Mouse (Mus musculus) intestine, embryonic 14.5 days (tissue): ENCODE measurements around the gene Mkln1. TPM values are rescaled to one million over a fixed set of nuclear protein-coding genes. Genes with fewer than 3 reads are reported as not detected.
"Not testable (repeated sequence)": the region's sequence is repeated elsewhere in the genome, so short reads cannot be mapped to it uniquely, and the experiment has no call there.

ENCODE experiments used
- ATAC-seq: fragments of 200-750 bp; cut with Nextera tagmentation; replicated peaks from 2 replicates; pipeline ENCODE4 v1.8.0; 2017; ENCODE audit warnings: low read depth, moderate number of reproducible peaks, moderate TSS enrichment, moderate library complexity; ENCODE audit not compliant: low FRiP score, low TSS enrichment
- DNase-seq: peaks from one replicate; pipeline ENCODE4 v3.0.0-alpha.2; 2018; ENCODE audit warnings: low spot score
- H3K27ac ChIP-seq: fragments of 300-500 bp; sonication (generic); 2 replicates; pipeline ENCODE4 v1.5.1; 2014; ENCODE audit warnings: low read depth, mild to moderate bottlenecking, control low read depth
- H3K27me3 ChIP-seq: fragments of 300-500 bp; sonication (generic); replicated peaks from 2 replicates; pipeline ENCODE4 v1.6.1; 2014; ENCODE audit warnings: low read length, control low read depth; ENCODE audit not compliant: control insufficient read depth, insufficient read depth
- H3K36me3 ChIP-seq: fragments of 300-500 bp; sonication (generic); 2 replicates; pipeline ENCODE4 v1.6.1; 2014; ENCODE audit warnings: low read length, control low read depth; ENCODE audit not compliant: control insufficient read depth, insufficient read depth
- H3K4me1 ChIP-seq: fragments of 300-500 bp; sonication (generic); replicated peaks from 2 replicates; pipeline ENCODE4 v1.6.1; 2014; ENCODE audit warnings: low read length, control low read depth, mixed read lengths; ENCODE audit not compliant: control insufficient read depth, insufficient read depth
- H3K4me2 ChIP-seq: fragments of 300-500 bp; sonication (generic); 2 replicates; pipeline ENCODE4 v1.6.1; 2014; ENCODE audit warnings: low read length
- H3K4me3 ChIP-seq: fragments of 300-500 bp; sonication (generic); 2 replicates; pipeline ENCODE4 v1.5.1; 2014; ENCODE audit warnings: low read depth, low read length, control low read depth, mixed read lengths
- H3K9ac ChIP-seq: fragments of 300-500 bp; sonication (generic); 2 replicates; pipeline ENCODE4 v1.6.1; 2014; ENCODE audit warnings: mild to moderate bottlenecking, low read length
- H3K9me3 ChIP-seq: fragments of 300-500 bp; sonication (generic); 2 replicates; pipeline ENCODE4 v1.6.1; 2016; ENCODE audit warnings: low read length, control low read depth; ENCODE audit not compliant: control insufficient read depth
- WGBS: fragments of 180-500 bp; shearing (Covaris S2); extraction: QIAGEN DNeasy Blood & Tissue Kit; methylation state at CpG from one replicate; pipeline ENCODE4 v1.1.7; 2014; 5-methylcytosine and 5-hydroxymethylcytosine counted together
- polyA plus RNA-seq: library from polyadenylated mRNA; unstranded; fragments of >200 nt; fragmentation: Nextera tagmentation; extraction: Ambion mirVana; gene quantifications from 2 replicates; pipeline ENCODE4 v1.2.1, GENCODE M21; 2014

Mkln1 gene
- polyA plus RNA-seq, 1 experiment from 2014 or later, result 167 TPM

DNA sequence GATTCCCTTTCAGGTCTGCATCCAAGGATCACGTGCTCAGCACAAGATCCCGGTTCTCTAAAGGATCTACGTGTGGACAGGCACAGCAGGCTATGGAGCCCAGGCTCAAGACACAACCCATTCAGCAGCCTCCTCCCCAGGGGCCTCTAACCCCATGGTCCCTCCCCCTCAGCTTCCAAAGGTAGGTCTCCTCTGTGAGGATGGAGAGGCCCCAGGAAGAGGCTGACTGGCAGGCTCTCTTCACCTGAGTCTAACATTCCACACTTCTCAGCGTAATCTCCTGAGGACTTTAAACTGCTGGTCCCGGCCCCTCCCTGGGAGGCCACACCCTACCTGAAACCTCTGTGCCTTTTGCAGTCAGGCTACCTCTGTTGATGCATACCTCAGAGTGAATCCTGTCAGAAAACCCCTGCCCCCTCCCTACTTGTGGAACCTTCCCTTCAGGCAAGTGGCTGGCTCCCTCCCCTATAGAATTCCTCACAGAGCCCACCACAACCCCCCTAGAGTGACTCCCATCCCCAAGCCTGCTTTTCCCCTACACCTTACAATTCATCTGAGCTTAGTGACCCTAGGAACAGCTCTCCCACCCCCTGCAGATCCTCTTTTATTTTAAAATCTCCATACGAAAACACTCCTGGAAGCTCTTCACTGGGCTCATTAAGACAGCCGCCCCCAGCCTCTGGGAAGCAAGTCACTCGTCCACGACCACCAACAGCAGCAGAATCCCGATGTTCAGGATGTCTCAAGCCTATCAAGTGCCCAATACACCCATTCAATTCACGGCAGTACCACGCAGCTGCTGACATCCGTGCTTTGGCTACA is 161.8 kb downstream of the Mkln1 start:
- WGBS, result 21% methylated on average over 13 of the region's 13 CpGs
- 0 out of 2 replicates have a peak overlapping the region, but pooled peaks have one; percentile 4 for H3K4me3 ChIP-seq
- no peak overlapping the region for H3K9ac ChIP-seq
- H3K4me1 ChIP-seq, result peaks cover 7% of the 10 kb centered on the region; the same call in 1 of the 2 replicates
- DNase-seq (peak; percentile 63), ATAC-seq (peak; percentile 60)
- peak overlapping the region; percentile 29 for H3K27ac ChIP-seq
- H3K36me3 ChIP-seq, result no peaks in the 10 kb centered on the region
- peak overlapping the region; percentile 23 for H3K4me2 ChIP-seq
- peaks cover 26% of the 10 kb centered on the region for H3K27me3 ChIP-seq
- H3K9me3 ChIP-seq, result no peaks in the 10 kb centered on the region

DNA sequence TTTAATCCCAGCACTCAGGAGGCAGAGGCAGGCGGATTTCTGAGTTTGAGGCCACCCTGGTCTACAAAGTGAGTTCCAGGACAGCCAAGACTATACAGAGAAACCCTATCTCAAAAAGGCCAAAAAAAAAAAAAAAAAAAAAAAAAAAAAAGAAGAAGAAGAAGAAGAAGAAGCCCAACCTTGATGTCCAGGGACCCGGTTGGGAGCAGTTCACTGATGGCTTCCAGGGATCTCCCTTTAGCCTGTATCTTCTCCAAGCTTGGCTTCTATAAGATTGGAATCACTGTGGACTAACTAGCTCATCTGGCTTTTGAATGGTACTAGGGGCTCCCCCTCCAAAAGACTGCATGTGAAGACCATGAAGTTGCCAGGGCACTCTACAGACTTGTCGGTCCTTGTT is 163.4 kb downstream of the Mkln1 start:
- H3K9ac ChIP-seq, H3K4me1 ChIP-seq, ATAC-seq, H3K27ac ChIP-seq, H3K9me3 ChIP-seq, DNase-seq, H3K36me3 ChIP-seq: not testable (repeated sequence)
- Histone ChIP-seq H3K27me3 (peaks cover 26% of the 10 kb centered on the region), H3K4me2 (peak overlapping the region; percentile 76), H3K4me3 (peak overlapping the region; percentile 55)
- 53% methylated on average over 3 of the region's 3 CpGs for WGBS

DNA sequence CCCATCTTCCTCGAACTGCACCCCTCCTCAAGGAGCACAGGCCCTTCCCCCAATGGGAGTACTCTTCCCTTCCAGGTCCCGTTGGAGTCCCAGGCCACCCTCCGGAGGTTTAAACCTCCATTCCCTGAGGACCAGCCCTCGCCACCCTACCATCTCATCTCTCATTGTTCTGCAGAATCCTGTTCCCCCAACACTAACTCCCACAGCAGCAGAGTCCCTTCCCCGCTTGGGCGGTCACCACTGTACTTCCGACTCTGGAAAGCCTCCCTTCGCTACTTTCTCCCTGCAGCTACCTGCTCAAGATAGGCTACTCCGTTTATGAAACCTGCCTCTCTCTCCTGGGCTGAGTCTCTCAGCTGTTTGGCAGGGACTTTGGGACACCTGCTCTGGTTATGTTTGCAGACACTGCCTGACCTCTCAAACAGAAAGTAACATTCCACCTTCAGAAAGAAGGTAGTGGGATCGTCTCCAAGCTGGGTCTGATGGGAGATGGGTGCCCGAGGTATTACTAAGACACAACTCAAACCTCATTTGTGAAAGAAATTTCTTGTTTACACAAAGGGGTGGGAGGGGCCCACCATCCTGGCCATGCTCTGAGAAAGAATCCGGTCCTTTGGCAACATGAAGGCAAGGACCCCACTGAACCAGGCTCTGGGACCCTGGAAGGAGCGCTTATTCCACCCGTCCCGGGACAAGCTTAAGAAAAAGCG is 164.0 kb downstream of the Mkln1 start:
- no peak overlapping the region for H3K27ac ChIP-seq
- H3K4me1 ChIP-seq, result peaks cover 7% of the 10 kb centered on the region; the same call in 1 of the 2 replicates
- DNase-seq (peak; percentile 76), ATAC-seq (no peak)
- H3K27me3 ChIP-seq, result peaks cover 26% of the 10 kb centered on the region
- peak overlapping the region; percentile 55 for H3K9ac ChIP-seq
- no peaks in the 10 kb centered on the region for H3K36me3 ChIP-seq
- 9% methylated on average over 16 of the region's 16 CpGs for WGBS
- no peaks in the 10 kb centered on the region for H3K9me3 ChIP-seq
- peak overlapping the region; percentile 55 for H3K4me3 ChIP-seq
- H3K4me2 ChIP-seq, result peak overlapping the region; percentile 76

DNA sequence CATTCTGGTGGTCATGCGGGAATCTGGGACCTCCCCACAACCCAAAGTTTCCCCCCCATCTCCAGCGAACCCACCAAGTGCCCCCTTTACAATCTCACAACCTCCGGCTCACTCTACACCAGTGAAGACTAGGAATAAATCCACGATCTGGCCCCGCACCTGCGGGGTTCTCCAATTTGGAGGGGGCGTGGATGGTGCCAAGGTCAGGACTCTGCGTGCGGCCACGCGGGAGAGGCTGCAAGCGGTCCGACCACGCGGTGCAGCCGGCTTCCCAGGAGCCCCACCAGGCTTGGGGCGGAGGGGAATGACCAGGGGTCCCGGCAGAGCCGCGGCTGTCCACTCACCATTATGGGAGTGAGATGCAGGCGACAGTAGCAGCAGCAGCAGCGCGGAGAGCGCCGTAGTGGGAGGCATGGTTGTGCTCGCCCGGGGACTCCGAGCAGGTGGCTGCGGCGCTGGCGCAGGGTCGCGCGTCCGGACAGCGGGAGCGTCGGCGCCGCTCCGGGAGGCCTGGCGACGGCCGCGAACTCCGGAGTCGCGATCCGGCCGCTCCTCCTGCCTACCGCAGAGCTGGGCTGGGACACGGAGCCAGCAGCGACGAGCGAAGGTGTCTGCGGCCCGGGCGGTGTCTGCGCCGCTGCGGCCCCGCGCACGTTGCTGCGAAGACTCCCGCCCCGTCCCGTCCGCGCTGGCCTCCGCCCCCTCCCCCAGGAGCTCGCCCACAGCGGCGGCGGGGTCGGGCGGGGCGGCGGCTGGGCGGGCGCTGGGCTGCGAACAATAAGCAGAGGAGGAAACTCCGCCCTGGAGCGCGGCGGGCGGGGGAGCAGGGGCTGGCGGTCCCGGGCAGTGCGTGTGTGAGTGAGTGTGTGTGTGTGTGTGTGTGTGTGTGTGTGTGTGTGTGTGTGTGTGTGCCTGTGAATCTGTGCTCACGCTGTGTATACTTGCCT is 165.0 kb downstream of the Mkln1 start, which contains the start of gene Podxl:
Podxl (minus strand) TSS at position 747 of the 947 bp plus-strand sequence.
- Histone ChIP-seq H3K4me1 (peaks cover 10% of the 10 kb centered on the region; the same call in 1 of the 2 replicates), H3K9me3 (no peaks in the 10 kb centered on the region), H3K9ac (peak within 1 kb of the TSS; percentile 55), H3K36me3 (no peaks in the 10 kb centered on the region), H3K27me3 (peaks cover 26% of the 10 kb centered on the region), H3K4me3 (peak within 1 kb of the TSS; percentile 55), H3K4me2 (peak within 1 kb of the TSS; percentile 76), H3K27ac (peak within 1 kb of the TSS; percentile 48)
- under 1% methylated on average over 83 of the region's 91 CpGs for WGBS
- ATAC-seq (peak; percentile 80), DNase-seq (peak; percentile 85)

DNA sequence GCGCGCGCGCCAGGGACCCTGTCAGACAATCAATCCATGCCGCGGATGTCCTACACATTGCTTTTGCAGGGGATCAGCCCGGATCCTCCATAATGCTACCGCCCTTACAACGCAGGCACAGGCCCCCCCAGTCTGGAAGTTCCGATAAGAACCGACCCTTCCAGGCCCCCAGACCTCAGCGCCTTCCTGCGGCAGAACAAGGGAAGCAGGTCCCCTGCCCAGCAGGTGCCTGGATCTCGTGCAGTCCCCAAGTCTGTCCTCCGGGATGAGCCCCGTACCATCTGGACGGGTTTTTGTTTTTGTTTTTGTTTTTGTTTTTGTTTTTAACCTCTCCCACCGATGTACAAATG is 165.6 kb downstream of the Mkln1 start:
- H3K4me3 ChIP-seq, result peak overlapping the region; percentile 55
- ATAC-seq, result no peak
- no peaks in the 10 kb centered on the region for H3K9me3 ChIP-seq
- under 1% methylated on average over 18 of the region's 18 CpGs for WGBS
- H3K36me3 ChIP-seq, result no peaks in the 10 kb centered on the region
- H3K4me2 ChIP-seq, result peak overlapping the region; percentile 76
- H3K27me3 ChIP-seq, result peaks cover 26% of the 10 kb centered on the region
- H3K9ac ChIP-seq, result peak overlapping the region; percentile 55
- no peak for DNase-seq
- H3K4me1 ChIP-seq, result peaks cover 10% of the 10 kb centered on the region; the same call in 1 of the 2 replicates
- H3K27ac ChIP-seq, result no peak overlapping the region

DNA sequence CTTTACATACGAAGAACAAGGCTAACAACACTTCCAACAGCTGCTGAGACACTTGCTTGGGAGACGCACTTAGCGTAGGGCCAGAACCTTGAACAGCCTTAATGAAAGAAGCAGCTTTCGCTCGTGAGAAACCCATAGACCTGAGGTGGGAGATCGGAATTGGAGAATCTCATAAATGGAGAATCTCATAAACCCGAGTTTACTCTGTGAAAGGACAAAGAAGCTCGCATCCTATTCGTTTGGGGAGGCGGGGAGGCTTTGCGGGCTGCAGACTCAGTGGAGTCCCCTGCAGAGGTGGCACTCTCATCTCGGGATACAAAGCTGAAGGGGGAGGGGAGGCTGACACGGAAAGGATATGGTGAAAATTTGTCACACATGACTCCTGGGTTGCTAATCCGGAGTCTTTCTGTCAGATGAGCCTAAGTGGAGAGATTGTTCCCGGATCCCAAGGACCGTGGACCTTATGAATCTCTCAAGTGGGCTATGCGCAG is 166.4 kb downstream of the Mkln1 start:
- peaks cover 26% of the 10 kb centered on the region for H3K27me3 ChIP-seq
- DNase-seq, result peak; percentile 65
- 8% methylated on average over 17 of the region's 17 CpGs for WGBS

More for the DNA sequence above, 166.4 kb downstream of the Mkln1 start:
- Histone ChIP-seq H3K9ac (0 out of 2 replicates have a peak overlapping the region, but pooled peaks have one; percentile 13), H3K4me2 (peak overlapping the region; percentile 76), H3K4me3 (no peak overlapping the region), H3K9me3 (no peaks in the 10 kb centered on the region), H3K4me1 (peaks cover 7% of the 10 kb centered on the region; the same call in 1 of the 2 replicates), H3K36me3 (no peaks in the 10 kb centered on the region), H3K27ac (no peak overlapping the region)
- ATAC-seq, result no peak
